7 mouse cellular contexts compared by ENCODE assay signal in genomic region chr13:5861157-5862002, GRCm38 (mm10). TPM values are rescaled to one million over a fixed set of nuclear protein-coding genes. Genes with fewer than 3 reads are reported as not detected.
DNase-seq lines count a peak whose midpoint lies in the region; ATAC-seq lines count a peak whose summit lies in the region.

Klf6 (plus strand) TSS chr13:5861482.

- peak within 1 kb of the TSS; percentile 96 for H3K27ac ChIP-seq in embryonic facial prominence, embryonic 11.5 days (replicated peaks; ENCODE audit: low read depth, low read length)
- peak within 1 kb of the TSS; percentile 99 for H3K27ac ChIP-seq in limb, embryonic 10.5 days
- peak within 1 kb of the TSS; percentile 100 for H3K27ac ChIP-seq in midbrain, embryonic 13.5 days

- DNase-seq in adrenal gland, postnatal 14 days, result peak; percentile 100
- DNase-seq in embryonic facial prominence, embryonic 11.5 days (ENCODE audit: low spot score), result peak; percentile 99
- DNase-seq in kidney, adult 11 months, result peak; percentile 100
- peak; percentile 97 for DNase-seq in limb, embryonic 10.5 days (ENCODE audit: low spot score)
- peak; percentile 95 for DNase-seq in spleen, adult 12 weeks (ENCODE audit: low spot score)

- H3K4me3 ChIP-seq in embryonic facial prominence, embryonic 11.5 days (ENCODE audit: low read depth, low read length), result peak within 1 kb of the TSS; percentile 61
- H3K4me3 ChIP-seq in limb, embryonic 10.5 days, result peak within 1 kb of the TSS; percentile 76
- peak within 1 kb of the TSS; percentile 69 for H3K4me3 ChIP-seq in midbrain, embryonic 13.5 days (replicated peaks)

- no peaks in the 10 kb centered on the region for H3K9me3 ChIP-seq in embryonic facial prominence, embryonic 11.5 days (replicated peaks; ENCODE audit: control insufficient read depth, low read length)
- no peaks in the 10 kb centered on the region for H3K9me3 ChIP-seq in limb, embryonic 10.5 days (replicated peaks)
- H3K9me3 ChIP-seq in midbrain, embryonic 13.5 days, result no peaks in the 10 kb centered on the region

- under 1% methylated on average over 59 of the region's 60 CpGs for WGBS in embryonic facial prominence, embryonic 11.5 days
- under 1% methylated on average over 57 of the region's 60 CpGs for WGBS in limb, embryonic 10.5 days
- WGBS in midbrain, embryonic 13.5 days, result under 1% methylated on average over 60 of the region's 60 CpGs

- H3K4me2 ChIP-seq in embryonic facial prominence, embryonic 11.5 days (ENCODE audit: low read depth, low read length), result peak within 1 kb of the TSS; percentile 84
- H3K4me2 ChIP-seq in midbrain, embryonic 13.5 days (replicated peaks), result peak within 1 kb of the TSS; percentile 65

- ATAC-seq in embryonic facial prominence, embryonic 11.5 days (replicated peaks; ENCODE audit: insufficient number of reproducible peaks, low FRiP score, low TSS enrichment, low read depth), result peak; percentile 99
- peak; percentile 68 for ATAC-seq in granulocyte monocyte progenitor cell, adult 5-6 weeks (replicated peaks; ENCODE audit: poor library complexity, severe bottlenecking)
- peak; percentile 99 for ATAC-seq in midbrain, embryonic 13.5 days

- H3K9ac ChIP-seq in embryonic facial prominence, embryonic 11.5 days (replicated peaks; ENCODE audit: low read length), result peak within 1 kb of the TSS; percentile 89
- H3K9ac ChIP-seq in midbrain, embryonic 13.5 days (replicated peaks), result peak within 1 kb of the TSS; percentile 89

- H3K4me1 ChIP-seq in embryonic facial prominence, embryonic 11.5 days (ENCODE audit: control insufficient read depth, insufficient read depth, low read length), result no peaks in the 10 kb centered on the region
- peaks cover 19% of the 10 kb centered on the region for H3K4me1 ChIP-seq in limb, embryonic 10.5 days
- peaks cover 30% of the 10 kb centered on the region for H3K4me1 ChIP-seq in midbrain, embryonic 13.5 days (replicated peaks)

- H3K36me3 ChIP-seq in embryonic facial prominence, embryonic 11.5 days (replicated peaks; ENCODE audit: control insufficient read depth, insufficient read depth, low read depth, low read length), result no peaks in the 10 kb centered on the region; the same call in 1 of the 2 replicates
- H3K36me3 ChIP-seq in limb, embryonic 10.5 days, result peaks cover 18% of the 10 kb centered on the region
- H3K36me3 ChIP-seq in midbrain, embryonic 13.5 days, result peaks cover 15% of the 10 kb centered on the region

- H3K27me3 ChIP-seq in embryonic facial prominence, embryonic 11.5 days (ENCODE audit: control insufficient read depth, insufficient read depth, low read length), result no peaks in the 10 kb centered on the region
- H3K27me3 ChIP-seq in limb, embryonic 10.5 days (ENCODE audit: low read depth, poor library complexity, severe bottlenecking), result no peaks in the 10 kb centered on the region
- H3K27me3 ChIP-seq in midbrain, embryonic 13.5 days, result no peaks in the 10 kb centered on the region

RNA-seq across cellular contexts. Expression of gene Klf6, which starts in this region (rescaled TPM):
- total RNA-seq in adrenal gland, postnatal 14 days (2021), result 45.3 and 55.8 TPM in 2 replicates
- polyA plus RNA-seq in embryonic facial prominence, embryonic 11.5 days (2014; fragmentation: Nextera tagmentation; extraction: Ambion mirVana), result 43.6 and 55.5 TPM in 2 replicates
- total RNA-seq in granulocyte monocyte progenitor cell, adult 5-6 weeks (2014; fragmentation: Nextera tagmentation), result 8.9 and 11.3 TPM in 2 replicates
- 59.3 and 73.1 TPM in 2 replicates for total RNA-seq in granulocyte monocyte progenitor cell, adult 5-6 weeks (2017)
- polyA plus RNA-seq in limb, embryonic 10.5 days (2016; fragmentation: Nextera tagmentation; extraction: Ambion mirVana), result 19.4 and 19.6 TPM in 2 replicates
- 68.3 and 82.1 TPM in 2 replicates for polyA plus RNA-seq in midbrain, embryonic 13.5 days (2015; fragmentation: Nextera tagmentation; extraction: Ambion mirVana)

Comparison
In these comparisons a context has a peak if more than half of its experiments do, and no peak if none do; other contexts are left out.
1. Peak in every context shown above with its lines: DNase-seq, ATAC-seq, H3K4me3 ChIP-seq and H3K27ac ChIP-seq.